Mouse (Mus musculus): ENCODE results near the gene Cd28.
A peak's percentile ranks its signal among the peaks of the same experiment; 100 is the strongest.

The Cd28 gene

DNA sequence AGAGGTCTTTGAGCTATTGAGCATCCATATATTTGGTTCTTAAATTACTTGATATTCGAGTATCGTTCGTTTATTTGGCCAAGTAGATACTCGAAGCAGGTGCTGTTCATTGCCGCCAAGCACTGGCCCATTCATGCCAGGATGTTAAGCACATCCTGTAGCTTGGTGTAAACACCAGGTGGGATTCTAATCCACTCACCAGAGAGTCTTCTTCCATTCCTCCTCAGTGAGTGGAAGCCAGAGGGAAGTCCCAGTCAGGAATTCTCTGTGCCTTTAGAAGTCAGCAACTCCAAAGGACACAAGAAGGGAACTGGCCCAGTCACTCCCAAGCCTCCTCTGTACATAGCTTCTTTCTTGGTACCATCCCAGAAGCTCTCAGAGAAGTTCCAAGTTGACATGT is at the start of gene Cd28:
Gene Cd28, plus strand, starts transcription at position 234 of the 400 bp plus-strand sequence.
- no peak for DNase-seq

GRCm38 (mm10) chr1:60667873-60668616 is 48.6 kb upstream of the Cd28 start:
- DNase-seq: peak; percentile 27

GRCm38 (mm10) chr1:60669048-60669447 is 47.6 kb upstream of the Cd28 start:
- DNase-seq: peak; percentile 43

GRCm38 (mm10) chr1:60669664-60670063 is 46.9 kb upstream of the Cd28 start:
- no peak for DNase-seq

GRCm38 (mm10) chr1:60670172-60670571 is 46.4 kb upstream of the Cd28 start:
- no peak for DNase-seq

DNA sequence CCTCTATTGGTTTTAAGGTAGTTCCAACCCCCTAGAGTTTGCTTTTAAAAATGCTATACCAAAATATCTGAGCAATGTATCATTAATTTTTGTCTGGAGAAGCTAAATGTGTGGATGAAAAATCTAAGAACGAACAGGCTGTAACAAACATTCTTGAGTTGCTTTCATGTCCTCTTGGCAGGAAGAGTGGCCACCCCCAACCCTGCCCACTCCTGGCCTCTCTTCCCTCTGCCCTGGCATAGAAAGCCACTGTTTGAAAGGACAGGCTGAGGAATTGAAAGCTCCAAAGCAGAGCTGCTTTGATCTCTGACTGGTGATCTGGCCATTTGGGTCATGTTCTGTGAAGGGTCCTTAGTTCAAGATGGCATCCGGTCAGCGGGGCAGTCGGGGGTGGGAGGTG is 32.8 kb upstream of the Cd28 start:
- DNase-seq: no peak

DNA sequence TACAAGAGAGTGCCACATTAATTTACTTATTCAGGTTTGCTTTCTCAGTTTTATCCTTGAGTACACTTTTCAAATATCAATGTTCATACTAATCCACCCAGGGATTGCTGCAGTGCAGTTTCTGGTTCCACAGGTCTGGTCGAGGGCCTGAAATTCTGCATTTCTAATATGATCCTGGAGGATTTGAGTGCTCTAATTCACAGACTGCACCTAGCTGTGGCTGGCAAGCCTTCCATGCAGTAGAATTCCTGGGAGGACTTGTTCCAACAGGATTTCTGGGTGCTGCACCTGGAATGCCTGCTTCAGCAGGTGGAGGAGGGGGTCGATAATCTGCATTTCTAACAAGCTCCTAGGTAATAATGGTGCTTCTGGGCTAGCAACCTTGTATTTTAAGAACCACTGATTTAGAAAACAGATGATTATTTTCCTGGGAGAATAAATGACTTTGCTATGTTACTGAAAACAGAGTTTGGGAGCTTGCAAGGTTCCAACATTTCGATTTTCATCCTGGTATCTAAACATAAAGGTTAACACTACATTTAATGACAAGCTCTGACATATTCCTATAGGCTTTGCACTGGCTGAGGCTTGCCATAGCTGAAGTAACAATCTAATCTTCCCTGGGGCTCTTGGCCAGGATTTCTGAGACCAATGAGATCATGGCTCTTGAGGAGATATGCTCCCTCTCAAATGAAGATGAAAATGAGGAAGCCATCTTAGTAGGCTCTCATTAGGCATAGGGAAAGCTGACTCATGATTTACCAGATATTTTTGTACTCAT is 20.3 kb upstream of the Cd28 start:
- no peak for DNase-seq

- no peak for DNase-seq
Measured at GRCm38 (mm10) chr1:60702641-60703040, 14.0 kb upstream of the Cd28 start.

DNA sequence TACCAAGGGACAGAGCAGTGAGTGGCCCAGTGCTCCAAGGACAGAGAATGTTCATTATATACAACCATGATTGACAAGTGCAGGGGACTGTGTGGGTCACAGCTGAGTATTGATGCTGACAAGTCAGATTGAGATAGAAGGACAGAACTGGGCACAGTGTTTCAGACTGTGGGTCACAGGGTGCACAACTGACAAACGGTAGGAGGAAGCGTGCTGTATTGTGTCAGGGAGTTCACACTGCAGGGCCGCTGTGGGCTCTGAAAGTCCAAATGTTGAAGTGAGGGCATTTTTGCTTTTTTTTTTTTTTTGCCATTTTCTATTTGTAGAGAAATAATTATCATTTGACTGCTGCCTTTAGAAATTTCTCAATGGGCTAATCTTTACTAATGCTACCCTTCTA is 3.4 kb upstream of the Cd28 start:
- no peak for DNase-seq

DNA sequence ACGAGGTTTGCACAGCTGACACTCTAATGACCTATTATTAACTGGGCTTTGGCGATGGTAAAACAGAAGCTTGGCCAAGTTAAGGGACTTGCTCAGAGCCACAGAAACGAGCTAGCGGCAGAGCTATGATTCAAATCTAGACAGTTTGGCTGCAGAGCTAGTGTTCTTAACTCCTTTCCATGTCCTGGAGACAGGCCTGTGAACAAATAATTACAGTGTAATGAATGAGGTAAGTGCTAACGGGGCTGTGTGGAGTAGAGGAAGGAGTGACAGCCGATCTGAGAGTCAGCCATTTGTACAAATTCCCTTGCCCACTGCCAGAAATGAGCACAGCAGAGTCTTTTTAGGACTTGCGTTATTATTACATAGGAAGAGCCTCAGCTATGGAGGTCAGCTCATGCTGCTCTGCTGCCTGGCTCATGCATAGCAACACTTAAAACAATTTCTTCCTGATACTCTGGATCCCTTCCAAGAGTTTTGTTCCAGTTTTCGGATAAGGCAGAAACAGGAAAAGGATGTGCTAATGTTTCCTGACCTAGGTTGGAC is 876 bp upstream of the Cd28 start:
- DNase-seq: peak; percentile 34

DNA sequence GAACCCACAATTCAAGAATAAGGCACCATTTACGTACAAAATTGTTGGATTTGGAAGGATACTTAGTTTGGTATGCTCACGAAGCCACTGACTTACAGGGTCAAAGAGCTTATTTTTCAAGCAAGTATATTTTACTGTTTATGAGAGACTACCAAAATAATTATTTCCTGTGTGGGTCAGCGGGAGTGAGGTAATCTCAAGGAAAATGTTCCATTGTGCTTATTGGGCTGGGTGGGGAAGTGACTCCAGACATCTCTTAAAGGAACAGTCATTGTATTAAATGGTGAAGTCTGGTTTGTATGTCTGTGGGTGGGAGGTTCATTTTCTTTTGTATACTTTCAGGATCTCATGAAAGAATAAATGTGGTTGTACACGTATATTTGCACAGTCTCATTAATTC is 2.0 kb downstream of the Cd28 start:
- DNase-seq: no peak

DNA sequence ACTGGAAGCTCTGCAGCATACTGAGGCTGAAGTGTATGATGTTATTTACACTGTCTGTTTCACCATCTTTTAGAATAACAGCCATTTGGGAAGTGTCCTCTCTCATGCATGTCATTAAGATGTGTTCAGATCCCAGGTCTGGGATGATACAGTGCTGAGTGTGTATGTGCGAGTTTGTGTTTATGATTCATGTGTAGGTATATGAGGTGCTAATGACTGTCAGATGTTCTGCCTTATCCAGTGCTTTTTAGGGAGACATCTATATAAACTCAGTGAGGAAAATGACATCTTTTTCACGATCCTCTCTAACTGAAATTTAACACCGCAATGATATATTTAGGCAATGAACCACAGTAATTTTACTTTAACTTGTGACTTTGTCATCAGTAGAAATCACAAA is 7.0 kb downstream of the Cd28 start:
- no peak for DNase-seq

DNA sequence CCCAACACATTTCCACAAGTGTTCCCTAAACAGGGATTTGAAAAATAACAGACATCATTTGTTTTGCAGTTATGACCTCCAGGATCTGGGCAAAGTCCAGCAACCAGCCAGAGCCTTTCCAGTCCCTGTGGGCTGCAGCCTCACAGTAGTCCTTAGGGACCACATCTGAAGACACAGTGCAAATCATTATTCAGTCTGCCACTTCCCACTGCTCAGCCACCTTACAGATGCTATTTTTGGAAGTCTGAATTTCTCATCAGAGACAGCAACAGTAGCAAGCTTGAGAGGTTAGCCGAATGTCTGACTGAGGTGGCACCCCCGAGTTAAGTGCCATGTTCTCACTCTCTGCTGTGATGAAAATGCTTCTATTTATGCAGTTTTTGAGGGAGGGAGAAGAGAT is 15.3 kb downstream of the Cd28 start:
- no peak for DNase-seq

DNA sequence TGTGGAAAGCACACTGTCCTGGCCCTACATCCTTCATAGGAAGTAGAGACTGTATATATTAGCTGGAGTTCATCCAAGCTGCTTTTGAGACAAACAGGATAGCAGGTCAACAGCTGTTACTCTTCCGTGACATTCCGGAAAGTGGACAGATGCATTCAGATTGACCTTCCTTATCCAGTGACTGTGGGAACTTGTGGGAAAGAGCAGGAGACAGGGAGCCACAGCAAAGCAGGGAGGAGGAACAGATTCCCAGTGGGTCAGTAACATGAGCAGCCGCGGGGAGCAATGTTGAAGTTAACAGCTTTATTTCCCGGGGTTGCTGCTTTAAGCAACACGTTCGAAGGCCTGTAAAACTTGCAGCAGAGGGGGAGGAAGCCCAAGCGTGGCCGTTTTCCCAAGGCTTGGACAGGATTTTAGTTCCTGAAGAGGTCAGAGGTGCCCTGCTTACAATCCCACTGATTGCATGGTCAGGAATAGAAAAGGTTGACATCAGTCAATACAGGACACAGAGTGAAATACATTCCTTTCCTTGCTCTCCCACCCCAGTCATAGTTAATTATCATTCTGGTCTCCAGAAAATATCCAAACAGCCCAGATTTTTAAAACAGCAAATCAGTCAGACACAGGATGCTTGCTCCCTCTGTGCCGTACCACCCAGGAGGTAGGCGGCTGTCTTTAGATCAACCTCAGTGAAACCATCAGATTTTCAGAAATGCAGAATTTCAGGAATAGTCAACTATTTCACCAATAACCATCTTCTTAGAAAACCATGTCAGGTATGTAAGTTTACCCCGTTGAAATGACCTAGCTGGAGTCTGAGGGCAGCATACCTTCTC is 18.7 kb downstream of the Cd28 start:
- DNase-seq: peak; percentile 37

GRCm38 (mm10) chr1:60735908-60736280 is 19.3 kb downstream of the Cd28 start:
- no peak for DNase-seq

- DNase-seq: no peak
Measured at GRCm38 (mm10) chr1:60744266-60744665, 27.7 kb downstream of the Cd28 start.

GRCm38 (mm10) chr1:60745664-60746063 is 29.1 kb downstream of the Cd28 start:
- peak; percentile 17 for DNase-seq

- no peak for DNase-seq
Measured at GRCm38 (mm10) chr1:60746153-60746552, 29.6 kb downstream of the Cd28 start.

DNA sequence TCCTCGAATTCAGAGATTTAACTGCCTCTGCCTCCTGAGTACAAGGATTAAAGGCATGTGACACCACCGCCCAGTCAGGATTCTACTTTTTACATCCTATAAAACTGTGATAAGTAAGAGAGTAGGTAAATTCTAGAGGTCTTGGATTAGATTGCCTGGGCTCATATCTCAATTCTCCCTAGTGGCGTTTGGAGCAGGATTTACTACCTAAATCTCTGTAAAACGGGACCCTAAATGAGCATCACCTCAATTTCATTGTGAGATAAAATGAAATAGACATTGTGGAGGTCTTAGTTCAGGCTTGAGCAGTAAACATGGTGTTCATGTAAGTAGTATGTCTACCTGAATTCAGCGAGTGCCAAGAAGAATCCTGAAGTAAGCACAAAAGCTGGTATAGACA is 30.3 kb downstream of the Cd28 start:
- DNase-seq: no peak

DNA sequence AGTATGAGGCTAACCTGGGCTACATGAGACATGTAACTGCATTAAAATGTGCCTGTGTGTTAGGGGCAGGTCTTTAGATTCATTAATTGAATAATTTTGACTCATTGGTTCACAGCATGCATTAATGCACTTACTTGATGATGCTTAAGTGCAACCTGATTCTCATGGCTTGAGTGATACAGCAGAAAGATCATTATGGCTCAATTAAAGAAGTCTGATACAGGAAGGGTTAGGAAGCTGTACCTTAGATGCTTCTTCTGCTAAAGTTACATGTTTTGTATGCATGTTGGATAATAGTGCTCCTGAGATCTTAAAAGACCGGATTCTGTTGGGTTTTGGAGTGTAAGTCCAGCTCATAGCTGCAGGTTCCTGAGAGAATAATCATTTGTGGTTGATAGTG is 31.7 kb downstream of the Cd28 start:
- no peak for DNase-seq

GRCm38 (mm10) chr1:60748936-60749335 is 32.3 kb downstream of the Cd28 start:
- DNase-seq: no peak

DNA sequence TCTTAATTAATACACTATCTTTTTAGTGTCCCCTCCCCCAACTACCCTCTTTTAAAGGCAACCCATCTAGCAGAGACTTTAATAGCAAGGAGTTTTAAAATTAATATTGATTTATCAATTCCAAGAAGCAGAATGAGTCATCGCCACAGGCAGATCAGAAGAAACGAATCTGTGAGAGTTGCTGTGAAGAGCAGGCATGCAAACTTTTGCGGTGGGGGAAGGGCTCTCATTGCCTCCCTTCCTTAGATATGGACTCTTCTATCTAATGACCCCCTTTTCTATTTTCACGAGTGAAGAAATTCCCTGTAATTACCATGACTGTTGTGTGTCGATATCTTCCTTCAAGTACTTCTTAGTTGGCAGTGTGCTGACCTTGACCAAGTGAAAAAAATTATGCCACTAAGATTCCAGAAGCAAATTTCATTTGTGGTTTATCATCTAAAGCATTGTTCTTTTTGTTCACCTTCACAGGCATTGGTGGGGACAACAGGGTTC is 32.8 kb downstream of the Cd28 start:
- no peak for DNase-seq

- DNase-seq: no peak
Measured at GRCm38 (mm10) chr1:60750201-60750765, 33.7 kb downstream of the Cd28 start.
